Mouse (Mus musculus) kidney, adult 2 months (tissue): ENCODE data around the gene Chchd5. TPM values are rescaled to one million over a fixed set of nuclear protein-coding genes. Genes with fewer than 3 reads are reported as not detected.

Experiments used
- DNase-seq: peaks from one replicate; pipeline ENCODE4 v3.0.0; 2021
- H3K27ac ChIP-seq: fragments of 200-500 bp; 2 replicates; pipeline ENCODE4 v1.5.1; 2012; ENCODE audit warnings: low read depth, low read length, control low read depth, inconsistent platforms; ENCODE audit not compliant: insufficient read depth
- H3K27me3 ChIP-seq: fragments of 200-500 bp; replicated peaks from 2 replicates; pipeline ENCODE4 v1.6.1; 2012; ENCODE audit warnings: mild to moderate bottlenecking, moderate library complexity, low read length, inconsistent platforms; ENCODE audit not compliant: control insufficient read depth, insufficient read depth
- H3K36me3 ChIP-seq: fragments of 200-500 bp; 2 replicates; pipeline ENCODE4 v1.6.1; 2012; ENCODE audit warnings: mild to moderate bottlenecking, moderate library complexity, low read length, inconsistent platforms; ENCODE audit not compliant: control insufficient read depth, insufficient read depth
- H3K4me1 ChIP-seq: fragments of 200-500 bp; 2 replicates; pipeline ENCODE4 v1.6.1; 2011; ENCODE audit warnings: low read length; ENCODE audit not compliant: control insufficient read depth, insufficient read depth
- H3K4me3 ChIP-seq: fragments of 200-500 bp; 2 replicates; pipeline ENCODE4 v1.5.1; 2011; ENCODE audit warnings: mild to moderate bottlenecking, low read depth, low read length, control low read depth; ENCODE audit not compliant: insufficient read depth
- CTCF ChIP-seq: fragments of 200-500 bp; conservative IDR thresholded peaks from 2 replicates; pipeline ENCODE4 v1.5.1; 2011; ENCODE audit warnings: low read depth, mild to moderate bottlenecking, control low read depth, low read length, moderate library complexity, mixed read lengths; ENCODE audit not compliant: insufficient read depth, insufficient read length
- POLR2A ChIP-seq: fragments of 200-500 bp; IDR thresholded peaks from one replicate; pipeline ENCODE4 v1.6.1; 2011; ENCODE audit warnings: low read depth, low read length, control low read depth
- WGBS: fragments of 180-500 bp; shearing (Covaris S2); methylation state at CpG from one replicate; pipeline ENCODE4 v1.1.7; 2018; 5-methylcytosine and 5-hydroxymethylcytosine counted together
- polyA plus RNA-seq: library from polyadenylated mRNA; depleted of rRNA; stranded (reverse); fragments of >200 nt; gene quantifications from 2 replicates; pipeline ENCODE4 v1.2.3, GENCODE M21; 2012; rRNA removed

Chchd5 gene
- polyA plus RNA-seq: 43.1 and 46.8 TPM in 2 replicates

- TF ChIP-seq POLR2A: peak; percentile 76
- no peak for TF ChIP-seq CTCF
- no peaks in the 10 kb centered on the region; the same call in 1 of the 2 replicates for H3K36me3 ChIP-seq
- peak within 1 kb of the TSS; percentile 97 for H3K4me3 ChIP-seq
- no peaks in the 10 kb centered on the region for H3K27me3 ChIP-seq
- H3K27ac ChIP-seq: peak within 1 kb of the TSS; percentile 96
- under 1% methylated on average over 35 of the region's 35 CpGs for WGBS
- peaks cover 5% of the 10 kb centered on the region; the same call in 1 of the 2 replicates for H3K4me1 ChIP-seq
- peak; percentile 99 for DNase-seq
Measured at GRCm38 (mm10) chr2:129129412-129129929, at the start of gene Chchd5. Chchd5 (plus strand) TSS chr2:129129700.

- Histone ChIP-seq H3K4me1 (no peaks in the 10 kb centered on the region), H3K27me3 (no peaks in the 10 kb centered on the region), H3K4me3 (no peak overlapping the region), H3K27ac (no peak overlapping the region), H3K36me3 (no peaks in the 10 kb centered on the region)
- TF ChIP-seq CTCF (0 out of 2 replicates have a peak, but pooled peaks have one; percentile 19), POLR2A (no peak)
- no peak for DNase-seq
- WGBS: 70% methylated on average over 13 of the region's 13 CpGs
Measured at GRCm38 (mm10) chr2:129081097-129081496, 48.4 kb upstream of the Chchd5 start.

- WGBS: 92% methylated on average over 5 of the region's 5 CpGs
- TF ChIP-seq CTCF (no peak), POLR2A (no peak)
Measured at GRCm38 (mm10) chr2:129083514-129083913, 46.0 kb upstream of the Chchd5 start.

GRCm38 (mm10) chr2:129084959-129085358, 44.5 kb upstream of the Chchd5 start:
- no peak for DNase-seq
- H3K27me3 ChIP-seq: no peaks in the 10 kb centered on the region
- no peaks in the 10 kb centered on the region for H3K4me1 ChIP-seq
- H3K4me3 ChIP-seq: no peak overlapping the region
- no peak overlapping the region for H3K27ac ChIP-seq
- H3K36me3 ChIP-seq: no peaks in the 10 kb centered on the region
- WGBS: 62% methylated on average over 2 of the region's 2 CpGs
- TF ChIP-seq POLR2A: no peak
- peak; percentile 66 for TF ChIP-seq CTCF

More at GRCm38 (mm10) chr2:129083514-129083913, 46.0 kb upstream of the Chchd5 start:
- H3K4me3 ChIP-seq: no peak overlapping the region
- no peak overlapping the region for H3K27ac ChIP-seq
- no peaks in the 10 kb centered on the region for H3K4me1 ChIP-seq
- H3K36me3 ChIP-seq: no peaks in the 10 kb centered on the region
- no peak for DNase-seq
- H3K27me3 ChIP-seq: no peaks in the 10 kb centered on the region

GRCm38 (mm10) chr2:129087520-129087919, 42.0 kb upstream of the Chchd5 start:
- no peak overlapping the region for H3K4me3 ChIP-seq
- no peak for DNase-seq
- no peaks in the 10 kb centered on the region for H3K4me1 ChIP-seq
- 91% methylated on average over 1 of the region's 1 CpGs for WGBS
- no peaks in the 10 kb centered on the region for H3K27me3 ChIP-seq
- TF ChIP-seq CTCF: no peak
- TF ChIP-seq POLR2A: no peak
- no peaks in the 10 kb centered on the region for H3K36me3 ChIP-seq
- H3K27ac ChIP-seq: no peak overlapping the region

- WGBS: 84% methylated on average over 4 of the region's 4 CpGs
- DNase-seq: no peak
- Histone ChIP-seq H3K27me3 (no peaks in the 10 kb centered on the region), H3K4me3 (no peak overlapping the region), H3K27ac (no peak overlapping the region), H3K4me1 (peaks cover 2% of the 10 kb centered on the region; the same call in 1 of the 2 replicates), H3K36me3 (no peaks in the 10 kb centered on the region)
- TF ChIP-seq POLR2A (no peak), CTCF (no peak)
Measured at GRCm38 (mm10) chr2:129090370-129090769, 39.1 kb upstream of the Chchd5 start.

GRCm38 (mm10) chr2:129092810-129093209, 36.7 kb upstream of the Chchd5 start:
- no peak overlapping the region for H3K4me3 ChIP-seq
- no peaks in the 10 kb centered on the region for H3K27me3 ChIP-seq
- no peak for TF ChIP-seq POLR2A
- TF ChIP-seq CTCF: no peak
- no peak for DNase-seq
- H3K27ac ChIP-seq: no peak overlapping the region
- no peaks in the 10 kb centered on the region for H3K36me3 ChIP-seq
- 79% methylated on average over 12 of the region's 12 CpGs for WGBS
- peaks cover 2% of the 10 kb centered on the region; the same call in 1 of the 2 replicates for H3K4me1 ChIP-seq
